Mouse (Mus musculus) small intestine, adult 2 months (tissue): ENCODE measurements around the gene Sec22c. TPM values are rescaled to one million over a fixed set of nuclear protein-coding genes. Genes with fewer than 3 reads are reported as not detected.

Source experiments
- H3K27ac ChIP-seq: fragments of 200-500 bp; 2 replicates; pipeline ENCODE4 v1.5.1; 2012; ENCODE audit warnings: low read depth, low read length, control low read depth, inconsistent platforms; ENCODE audit not compliant: insufficient read depth
- H3K27me3 ChIP-seq: fragments of 200-500 bp; 2 replicates; pipeline ENCODE4 v1.6.1; 2012; ENCODE audit warnings: mild to moderate bottlenecking, moderate library complexity, low read length, inconsistent platforms; ENCODE audit not compliant: control insufficient read depth, insufficient read depth
- H3K36me3 ChIP-seq: fragments of 200-500 bp; 2 replicates; pipeline ENCODE4 v1.6.1; 2012; ENCODE audit warnings: mild to moderate bottlenecking, low read length, control low read depth, inconsistent platforms; ENCODE audit not compliant: control insufficient read depth, insufficient read depth
- H3K4me1 ChIP-seq: fragments of 200-500 bp; 2 replicates; pipeline ENCODE4 v1.6.1; 2012; ENCODE audit warnings: low read length, inconsistent platforms, mixed read lengths; ENCODE audit not compliant: control insufficient read depth, insufficient read depth, insufficient read length
- H3K4me3 ChIP-seq: fragments of 200-500 bp; 2 replicates; pipeline ENCODE4 v1.5.1; 2012; ENCODE audit warnings: low read depth, mild to moderate bottlenecking, control low read depth, inconsistent platforms, low read length, moderate library complexity
- CTCF ChIP-seq: fragments of 200-500 bp; IDR thresholded peaks from 2 replicates; pipeline ENCODE4 v1.5.1; 2012; ENCODE audit warnings: low read depth, mild to moderate bottlenecking, control low read depth, inconsistent platforms, low read length, moderate library complexity, mixed read lengths; ENCODE audit not compliant: insufficient replicate concordance, insufficient read length; ENCODE audit errors: extremely low read depth
- POLR2A ChIP-seq: fragments of 200-500 bp; IDR thresholded peaks from 2 replicates; pipeline ENCODE4 v1.6.1; 2012; ENCODE audit warnings: low read depth, mild to moderate bottlenecking, control low read depth, inconsistent platforms, low read length, moderate library complexity
- WGBS: fragments of 180-500 bp; shearing (Covaris S2); methylation state at CpG from one replicate; pipeline ENCODE4 v1.1.7; 2018; 5-methylcytosine and 5-hydroxymethylcytosine counted together
- polyA plus RNA-seq: library from polyadenylated mRNA; depleted of rRNA; stranded (reverse); fragments of >200 nt; gene quantifications from 2 replicates; pipeline ENCODE4 v1.2.3, GENCODE M21; 2012

Gene Sec22c
- polyA plus RNA-seq, 1 experiment = 27.0 TPM

DNA sequence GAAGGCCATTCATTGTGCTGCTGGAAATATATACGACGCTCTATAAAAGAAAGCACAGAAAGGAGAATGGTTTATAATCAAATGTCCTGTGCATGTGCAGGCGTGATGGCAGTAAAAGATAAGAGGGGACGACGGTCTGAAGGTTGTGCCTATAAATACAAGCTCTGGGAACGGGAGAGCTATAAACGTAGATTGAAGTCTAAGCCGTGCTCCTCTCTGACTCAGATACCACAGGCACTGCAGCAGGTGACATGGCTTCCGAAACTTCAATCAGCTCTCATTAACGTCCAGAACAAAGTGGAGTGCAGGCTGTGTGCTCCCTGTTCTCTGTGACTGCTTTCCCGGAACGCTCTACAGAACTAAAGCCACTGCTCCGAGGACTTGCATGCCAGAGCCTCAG, 48.1 kb downstream of the Sec22c start:
- peak overlapping the region; percentile 100 for H3K27ac ChIP-seq
- no peak for TF ChIP-seq CTCF
- TF ChIP-seq POLR2A = no peak
- peaks cover 70% of the 10 kb centered on the region for H3K36me3 ChIP-seq
- H3K4me1 ChIP-seq = peaks cover 41% of the 10 kb centered on the region
- WGBS = 19% methylated on average over 13 of the region's 13 CpGs
- H3K27me3 ChIP-seq = no peaks in the 10 kb centered on the region
- H3K4me3 ChIP-seq = peak overlapping the region; percentile 33

DNA sequence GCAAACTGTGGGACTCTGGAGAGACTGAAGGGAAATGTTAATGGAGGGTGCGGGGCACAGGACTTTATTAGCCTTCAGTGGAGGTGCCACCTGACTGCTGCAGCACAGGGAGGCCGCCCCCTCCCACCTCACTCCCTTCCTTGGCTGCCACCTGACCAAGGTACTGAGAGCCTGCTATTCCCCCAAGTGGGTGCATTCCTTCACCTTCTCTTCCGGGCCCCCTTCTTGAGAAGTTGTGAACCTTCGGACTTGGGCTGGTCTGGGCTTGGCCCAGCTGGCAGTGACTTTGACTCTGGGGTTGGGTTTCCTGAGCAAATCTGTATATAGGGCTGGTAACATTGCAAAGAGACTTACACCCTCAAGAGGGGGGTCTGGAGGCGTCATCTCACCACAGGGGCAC, 49.0 kb downstream of the Sec22c start:
- Histone ChIP-seq H3K36me3 (peaks cover 65% of the 10 kb centered on the region), H3K27me3 (no peaks in the 10 kb centered on the region), H3K4me3 (peak overlapping the region; percentile 22; the same call in 1 of the 2 replicates), H3K27ac (peak overlapping the region; percentile 99), H3K4me1 (peaks cover 49% of the 10 kb centered on the region)
- WGBS = 30% methylated on average over 5 of the region's 5 CpGs
- TF ChIP-seq CTCF = no peak
- no peak for TF ChIP-seq POLR2A

DNA sequence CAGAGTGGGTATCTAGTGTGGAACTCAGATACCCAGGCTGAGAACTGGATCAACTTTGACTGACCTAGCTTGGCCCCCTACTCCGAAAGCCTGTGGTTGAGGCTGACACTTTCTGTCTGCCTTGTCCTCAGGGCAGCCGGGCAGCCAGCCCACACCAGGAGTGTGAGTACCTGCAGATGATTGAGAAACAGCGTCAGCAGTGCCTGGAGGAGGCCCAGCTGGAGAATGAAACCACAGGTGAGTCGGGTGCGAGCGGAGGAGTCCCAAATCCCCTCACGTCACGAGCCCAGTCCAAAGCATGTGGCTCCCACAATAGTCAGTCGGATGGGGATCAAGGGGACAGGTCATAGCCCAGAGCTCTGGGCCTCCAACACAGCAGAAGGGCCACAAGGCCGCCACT, 51.6 kb downstream of the Sec22c start:
- TF ChIP-seq POLR2A (no peak), CTCF (no peak)
- H3K36me3 ChIP-seq = peaks cover 40% of the 10 kb centered on the region
- 87% methylated on average over 10 of the region's 10 CpGs for whole genome bisulfite sequencing
- no peak overlapping the region for H3K27ac ChIP-seq
- peaks cover 55% of the 10 kb centered on the region for H3K4me1 ChIP-seq
- no peaks in the 10 kb centered on the region for H3K27me3 ChIP-seq
- H3K4me3 ChIP-seq = no peak overlapping the region

DNA sequence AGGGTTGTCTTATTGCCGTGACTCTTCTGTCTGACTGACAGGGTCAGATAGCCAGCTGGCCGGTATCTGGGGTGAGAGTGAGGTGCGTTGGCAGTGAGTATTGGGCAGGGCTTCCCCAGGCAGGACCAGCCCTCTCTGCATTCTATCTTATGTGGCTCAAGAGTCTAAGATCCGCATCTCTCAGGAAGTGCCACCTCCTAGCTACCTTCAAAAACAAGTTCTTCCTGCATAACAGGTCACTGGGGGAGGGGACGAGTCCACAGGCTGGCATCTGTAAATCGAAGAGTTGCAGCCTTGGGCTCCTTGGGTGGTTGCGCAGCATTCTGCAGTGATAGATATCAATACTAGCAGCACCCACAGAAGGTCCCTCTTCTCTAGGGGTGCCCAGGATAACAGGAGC, 58.3 kb downstream of the Sec22c start:
- 30% methylated on average over 7 of the region's 7 CpGs for WGBS
- TF ChIP-seq CTCF (no peak), POLR2A (no peak)
- Histone ChIP-seq H3K36me3 (peaks cover 13% of the 10 kb centered on the region), H3K27me3 (no peaks in the 10 kb centered on the region), H3K27ac (no peak overlapping the region), H3K4me3 (no peak overlapping the region), H3K4me1 (peaks cover 40% of the 10 kb centered on the region)

DNA sequence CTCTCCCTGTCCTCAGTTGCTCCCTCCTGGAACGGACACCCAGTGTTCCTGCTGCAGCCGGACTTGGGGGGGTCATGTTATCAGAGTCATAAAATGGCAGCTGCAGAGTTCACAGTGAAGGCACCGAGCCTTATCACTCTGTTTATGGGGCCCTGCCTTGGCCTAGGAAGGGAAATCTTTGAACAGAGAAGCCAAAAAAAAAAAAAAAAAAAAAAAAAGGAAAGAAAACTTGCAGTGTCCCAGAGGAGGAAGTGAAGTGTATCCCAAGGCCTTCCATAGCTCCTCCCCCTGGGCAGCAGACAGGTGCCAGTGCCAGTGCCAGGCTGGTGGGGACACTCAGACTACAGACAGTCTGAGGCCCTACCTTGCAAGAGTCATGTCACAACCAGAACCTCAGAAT, 60.4 kb downstream of the Sec22c start:
- peaks cover 32% of the 10 kb centered on the region for H3K4me1 ChIP-seq
- H3K27me3 ChIP-seq = no peaks in the 10 kb centered on the region
- H3K4me3 ChIP-seq = peak overlapping the region; percentile 73
- 29% methylated on average over 3 of the region's 3 CpGs for WGBS
- H3K36me3 ChIP-seq = peaks cover 11% of the 10 kb centered on the region
- TF ChIP-seq CTCF (no peak), POLR2A (no peak; the same call in 1 of the 2 replicates)
- H3K27ac ChIP-seq = peak overlapping the region; percentile 95

DNA sequence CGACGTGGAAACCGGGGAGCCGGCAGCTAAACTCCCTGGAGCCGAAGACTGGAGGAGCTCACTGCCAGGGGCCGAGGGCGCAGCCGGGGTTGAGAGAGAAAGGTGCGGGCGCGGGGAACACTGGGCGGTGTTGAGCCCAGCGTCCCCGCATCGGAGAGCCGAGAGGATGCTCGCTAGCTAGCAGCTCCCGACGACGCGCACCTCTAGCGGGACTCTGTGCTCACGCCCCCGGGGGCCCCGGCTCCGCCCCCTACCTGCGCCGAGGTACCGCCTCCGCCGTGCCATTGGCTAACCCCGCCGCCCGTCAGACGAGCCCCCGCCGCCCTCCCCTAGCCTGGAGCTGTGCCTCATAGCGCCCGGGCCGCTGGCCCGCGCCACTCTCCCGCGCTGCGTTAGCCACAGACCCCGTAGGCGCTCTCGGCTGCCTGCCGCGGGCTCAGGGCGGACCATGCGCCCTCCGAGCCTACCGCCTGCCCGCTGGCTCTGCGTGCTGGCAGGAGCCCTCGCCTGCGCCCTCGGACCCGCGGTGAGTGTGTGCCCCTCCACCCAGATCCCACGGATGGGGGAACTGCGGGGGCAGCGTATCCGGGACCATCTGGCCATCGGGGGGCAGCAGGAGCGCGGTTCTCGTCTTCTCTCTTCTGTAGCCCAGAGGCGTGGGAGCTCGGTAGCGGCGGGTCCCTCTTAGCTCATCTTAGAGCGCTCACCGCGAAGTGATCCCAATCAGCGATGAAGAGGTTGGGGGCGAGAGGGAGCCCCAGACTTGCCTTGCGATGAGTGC, 62.7 kb downstream of the Sec22c start, which contains the start of gene Vipr1:
TSS of gene Vipr1 (plus strand) at position 316 of the 781 bp plus-strand sequence.
- Histone ChIP-seq H3K4me3 (peak within 1 kb of the TSS; percentile 73), H3K4me1 (peaks cover 21% of the 10 kb centered on the region), H3K27ac (peak within 1 kb of the TSS; percentile 95), H3K36me3 (peaks cover 10% of the 10 kb centered on the region), H3K27me3 (no peaks in the 10 kb centered on the region)
- WGBS = under 1% methylated on average over 79 of the region's 79 CpGs
- TF ChIP-seq CTCF (no peak), POLR2A (peak; percentile 88)

DNA sequence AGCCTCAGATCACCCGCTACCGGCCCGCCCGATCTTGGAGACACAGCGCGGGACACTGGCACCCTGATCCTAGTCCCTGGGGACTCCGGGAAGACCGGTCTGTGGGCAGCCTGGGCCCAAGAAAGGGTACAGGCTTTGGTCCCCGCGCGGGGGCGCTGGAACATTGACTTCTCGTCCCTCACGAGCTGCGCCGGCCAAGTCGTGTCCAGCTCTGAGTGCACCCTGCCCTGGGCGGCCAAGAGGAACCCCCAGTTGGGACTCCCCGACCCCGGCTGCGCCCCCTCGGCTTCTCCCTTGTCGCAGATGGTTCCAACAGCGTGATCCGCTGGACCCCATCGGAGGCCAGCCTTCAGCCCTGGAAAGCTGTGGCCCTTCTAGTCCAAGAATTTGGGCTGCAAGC, 63.3 kb downstream of the Sec22c start, which contains the start of gene Lyzl4:
TSS of gene Lyzl4 (minus strand) at position 96 of the 400 bp plus-strand sequence.
- Histone ChIP-seq H3K4me1 (peaks cover 16% of the 10 kb centered on the region), H3K36me3 (peaks cover 5% of the 10 kb centered on the region), H3K27ac (peak within 1 kb of the TSS; percentile 95), H3K4me3 (peak within 1 kb of the TSS; percentile 73), H3K27me3 (no peaks in the 10 kb centered on the region)
- under 1% methylated on average over 26 of the region's 26 CpGs for WGBS
- TF ChIP-seq POLR2A = no peak
- TF ChIP-seq CTCF = peak; percentile 61
